Mouse (Mus musculus): Measurements from ENCODE around the gene Abcf2. TPM values are rescaled to one million over a fixed set of nuclear protein-coding genes. Genes with fewer than 3 reads are reported as not detected.
A peak's percentile ranks its signal among the peaks of the same experiment; 100 is the strongest.

The Abcf2 gene
- polyA plus RNA-seq, 1 experiment from 2014 or later = 78.0 TPM

DNA sequence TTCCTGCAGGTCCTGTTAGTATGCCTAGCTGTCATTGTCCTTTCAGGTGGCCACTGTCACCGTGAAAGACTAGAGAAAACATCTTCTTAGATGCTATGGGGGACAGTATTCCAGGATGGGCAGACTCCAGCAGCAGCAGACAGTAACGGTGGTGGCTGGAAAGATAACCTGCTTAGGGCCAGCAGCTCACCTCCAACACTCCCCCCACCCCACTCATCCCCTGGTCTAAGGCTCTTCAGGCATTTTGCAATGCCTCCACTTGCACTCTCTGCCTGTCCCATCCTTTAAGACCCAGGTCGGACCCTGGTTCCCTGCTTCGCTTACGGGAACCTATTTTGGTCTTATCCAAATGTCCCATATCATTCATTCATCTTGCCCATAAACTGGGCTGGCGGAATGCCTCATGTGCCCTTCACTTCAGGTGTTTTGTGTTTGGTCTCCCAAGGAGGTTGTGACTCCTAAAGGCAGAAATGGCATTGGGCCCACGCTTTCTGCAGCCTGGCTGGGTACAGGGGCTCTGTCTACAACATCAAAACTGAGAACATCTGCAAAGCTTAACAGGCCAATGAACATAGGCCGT, 26.3 kb upstream of the Abcf2 start:
- Histone ChIP-seq H3K9me3 (replicated peaks; ENCODE audit: control insufficient read depth, low read length, poor library complexity, severe bottlenecking) (no peaks in the 10 kb centered on the region), H3K4me3 (ENCODE audit: low read depth, low read length) (peak overlapping the region; percentile 70), H3K4me1 (ENCODE audit: control insufficient read depth, insufficient read depth, low read length) (peaks cover 62% of the 10 kb centered on the region), H3K36me3 (ENCODE audit: control insufficient read depth, insufficient read depth, low read length) (no peaks in the 10 kb centered on the region), H3K9ac (ENCODE audit: low read depth, low read length) (peak overlapping the region; percentile 92), H3K4me2 (ENCODE audit: low read length) (peak overlapping the region; percentile 97), H3K27me3 (ENCODE audit: control insufficient read depth, insufficient read depth, low read depth, low read length) (no peaks in the 10 kb centered on the region), H3K27ac (ENCODE audit: low read length) (peak overlapping the region; percentile 100)
- 57% methylated on average over 8 of the region's 8 CpGs for WGBS
- no peak for ATAC-seq

DNA sequence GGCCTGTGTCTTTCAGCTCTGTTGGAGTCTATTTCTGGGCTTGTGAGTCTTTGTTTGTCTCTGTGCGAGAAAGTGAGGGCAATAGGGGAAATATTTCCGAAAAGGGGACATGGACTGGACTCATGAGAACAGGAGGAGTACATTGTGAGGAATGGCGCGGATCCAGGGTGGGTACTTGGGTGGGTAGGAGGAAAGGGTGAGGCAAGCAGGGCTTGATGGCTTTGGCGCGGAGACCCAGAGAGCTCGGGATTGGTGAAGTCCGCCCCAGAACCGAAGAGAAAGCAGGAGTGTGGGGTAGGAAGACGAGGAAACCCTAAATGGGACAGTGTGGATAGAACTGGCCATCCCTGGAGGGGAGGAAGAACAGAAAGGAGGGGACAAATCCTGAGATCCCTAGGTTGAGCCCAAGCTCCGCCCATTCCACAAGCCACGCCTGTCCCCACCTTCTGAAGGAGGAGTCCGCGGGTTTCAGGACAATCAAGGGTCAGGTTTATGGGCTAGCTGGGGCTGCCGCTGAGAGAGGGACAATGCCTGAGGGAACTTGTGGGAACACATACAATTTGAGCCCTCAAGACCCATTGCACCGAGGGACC, 25.6 kb upstream of the Abcf2 start:
- peak; percentile 12; the same call in 1 of the 2 replicates for ATAC-seq
- Histone ChIP-seq H3K27ac (ENCODE audit: low read length) (peak overlapping the region; percentile 100), H3K27me3 (ENCODE audit: control insufficient read depth, insufficient read depth, low read depth, low read length) (no peaks in the 10 kb centered on the region), H3K4me3 (ENCODE audit: low read depth, low read length) (peak overlapping the region; percentile 70), H3K9ac (ENCODE audit: low read depth, low read length) (peak overlapping the region; percentile 92), H3K36me3 (ENCODE audit: control insufficient read depth, insufficient read depth, low read length) (no peaks in the 10 kb centered on the region), H3K9me3 (replicated peaks; ENCODE audit: control insufficient read depth, low read length, poor library complexity, severe bottlenecking) (no peaks in the 10 kb centered on the region), H3K4me2 (ENCODE audit: low read length) (peak overlapping the region; percentile 97), H3K4me1 (ENCODE audit: control insufficient read depth, insufficient read depth, low read length) (peaks cover 68% of the 10 kb centered on the region)
- WGBS = 2% methylated on average over 16 of the region's 16 CpGs

DNA sequence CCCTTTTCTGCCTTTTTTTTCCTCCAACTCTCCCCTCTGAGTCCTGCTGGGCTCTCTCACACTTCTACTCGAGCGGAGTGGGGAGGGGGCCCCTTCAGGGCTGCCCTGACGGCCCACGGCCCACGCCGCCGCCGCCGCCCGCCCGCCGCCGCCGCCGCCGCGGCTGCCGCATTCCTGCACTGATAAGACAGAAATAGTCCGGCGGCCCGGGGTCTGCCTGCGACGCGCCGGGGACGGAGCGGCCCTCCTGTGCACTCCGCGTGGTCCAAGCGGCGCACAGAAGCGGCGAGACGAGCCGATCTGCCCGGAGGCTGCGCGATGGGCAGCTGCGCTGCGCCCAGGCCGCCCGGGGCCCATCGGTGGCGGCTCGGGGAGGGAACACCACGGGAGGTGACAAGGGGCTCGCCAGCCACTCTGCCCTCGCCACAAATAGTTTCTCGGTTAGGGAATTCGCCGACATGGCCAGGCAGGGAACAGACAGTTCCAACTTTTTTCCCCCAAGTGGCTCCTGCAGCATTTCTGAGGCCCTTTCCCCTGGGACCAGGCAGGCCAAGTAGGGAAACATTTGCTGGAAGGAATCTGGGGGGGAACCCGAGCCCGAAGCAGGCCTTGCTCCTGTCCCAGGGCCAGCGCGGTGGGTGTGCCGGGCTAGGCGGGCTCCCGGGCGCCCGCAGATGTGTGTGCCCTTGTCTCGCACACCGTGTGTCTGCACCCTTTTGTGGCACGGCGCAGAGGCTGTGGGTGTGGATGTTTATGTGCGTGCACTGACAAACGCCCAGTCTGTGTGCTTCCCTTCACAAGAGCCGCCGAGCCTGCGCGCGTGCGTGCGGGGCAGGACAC, 24.9 kb upstream of the Abcf2 start:
- WGBS = under 1% methylated on average over 66 of the region's 73 CpGs

GRCm38 (mm10) chr5:24601071-24601835, 24.0 kb upstream of the Abcf2 start:
- H3K9ac ChIP-seq (ENCODE audit: low read depth, low read length) = peak overlapping the region; percentile 92
- H3K27me3 ChIP-seq (ENCODE audit: control insufficient read depth, insufficient read depth, low read depth, low read length) = no peaks in the 10 kb centered on the region
- 1% methylated on average over 28 of the region's 33 CpGs for WGBS
- peak overlapping the region; percentile 97 for H3K4me2 ChIP-seq (ENCODE audit: low read length)
- peak overlapping the region; percentile 70 for H3K4me3 ChIP-seq (ENCODE audit: low read depth, low read length)
- peaks cover 73% of the 10 kb centered on the region for H3K4me1 ChIP-seq (ENCODE audit: control insufficient read depth, insufficient read depth, low read length)
- H3K9me3 ChIP-seq (replicated peaks; ENCODE audit: control insufficient read depth, low read length, poor library complexity, severe bottlenecking) = no peaks in the 10 kb centered on the region
- no peaks in the 10 kb centered on the region for H3K36me3 ChIP-seq (ENCODE audit: control insufficient read depth, insufficient read depth, low read length)
- no peak for ATAC-seq
- peak overlapping the region; percentile 100 for H3K27ac ChIP-seq (ENCODE audit: low read length)

More for the DNA sequence above, 24.9 kb upstream of the Abcf2 start:
- Histone ChIP-seq H3K27me3 (ENCODE audit: control insufficient read depth, insufficient read depth, low read depth, low read length) (no peaks in the 10 kb centered on the region), H3K9me3 (replicated peaks; ENCODE audit: control insufficient read depth, low read length, poor library complexity, severe bottlenecking) (no peaks in the 10 kb centered on the region), H3K4me3 (ENCODE audit: low read depth, low read length) (peak overlapping the region; percentile 70), H3K9ac (ENCODE audit: low read depth, low read length) (peak overlapping the region; percentile 92), H3K4me1 (ENCODE audit: control insufficient read depth, insufficient read depth, low read length) (peaks cover 73% of the 10 kb centered on the region), H3K36me3 (ENCODE audit: control insufficient read depth, insufficient read depth, low read length) (no peaks in the 10 kb centered on the region), H3K4me2 (ENCODE audit: low read length) (peak overlapping the region; percentile 97), H3K27ac (ENCODE audit: low read length) (peak overlapping the region; percentile 100)
- ATAC-seq = peak; percentile 36

- H3K9me3 ChIP-seq (replicated peaks; ENCODE audit: control insufficient read depth, low read length, poor library complexity, severe bottlenecking) = no peaks in the 10 kb centered on the region
- no peak for ATAC-seq
- WGBS = 66% methylated on average over 2 of the region's 2 CpGs
- H3K27ac ChIP-seq (ENCODE audit: low read length) = peak overlapping the region; percentile 100; the same call in 1 of the 2 replicates
- peak overlapping the region; percentile 97 for H3K4me2 ChIP-seq (ENCODE audit: low read length)
- H3K4me3 ChIP-seq (ENCODE audit: low read depth, low read length) = peak overlapping the region; percentile 12; the same call in 1 of the 2 replicates
- H3K36me3 ChIP-seq (ENCODE audit: control insufficient read depth, insufficient read depth, low read length) = no peaks in the 10 kb centered on the region; the same call in 1 of the 2 replicates
- H3K9ac ChIP-seq (ENCODE audit: low read depth, low read length) = peak overlapping the region; percentile 92
- no peaks in the 10 kb centered on the region for H3K27me3 ChIP-seq (ENCODE audit: control insufficient read depth, insufficient read depth, low read depth, low read length)
- H3K4me1 ChIP-seq (ENCODE audit: control insufficient read depth, insufficient read depth, low read length) = peaks cover 73% of the 10 kb centered on the region
Measured at GRCm38 (mm10) chr5:24600236-24600635, 23.0 kb upstream of the Abcf2 start.

DNA sequence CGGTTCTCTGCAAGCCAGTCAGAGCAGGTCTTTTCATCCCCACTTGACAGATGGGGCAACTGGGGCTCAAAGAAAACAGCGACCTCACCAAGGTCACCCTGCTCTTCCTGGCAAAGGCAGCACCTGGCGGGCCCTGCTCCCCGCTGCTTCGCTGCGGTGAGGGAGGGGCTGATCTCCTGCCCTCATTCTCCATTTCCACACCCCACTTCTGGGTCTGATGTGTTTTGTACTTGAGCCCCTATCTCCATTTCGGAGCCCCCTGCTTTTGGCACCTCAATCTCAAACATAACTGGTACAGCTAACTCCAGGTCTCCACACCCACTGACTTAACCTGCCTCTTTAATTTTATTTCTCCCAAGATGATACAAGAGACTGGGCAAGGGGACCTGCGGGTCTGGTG, 21.9 kb upstream of the Abcf2 start:
- Histone ChIP-seq H3K4me3 (ENCODE audit: low read depth, low read length) (peak overlapping the region; percentile 67), H3K9ac (ENCODE audit: low read depth, low read length) (peak overlapping the region; percentile 91), H3K4me1 (ENCODE audit: control insufficient read depth, insufficient read depth, low read length) (peaks cover 73% of the 10 kb centered on the region), H3K9me3 (replicated peaks; ENCODE audit: control insufficient read depth, low read length, poor library complexity, severe bottlenecking) (no peaks in the 10 kb centered on the region), H3K36me3 (ENCODE audit: control insufficient read depth, insufficient read depth, low read length) (peaks cover 6% of the 10 kb centered on the region), H3K27ac (ENCODE audit: low read length) (peak overlapping the region; percentile 88), H3K27me3 (ENCODE audit: control insufficient read depth, insufficient read depth, low read depth, low read length) (no peaks in the 10 kb centered on the region), H3K4me2 (ENCODE audit: low read length) (peak overlapping the region; percentile 90)
- ATAC-seq = no peak
- 9% methylated on average over 8 of the region's 8 CpGs for WGBS

- peaks cover 9% of the 10 kb centered on the region for H3K36me3 ChIP-seq (ENCODE audit: control insufficient read depth, insufficient read depth, low read length)
Measured at GRCm38 (mm10) chr5:24598570-24599006, 21.3 kb upstream of the Abcf2 start.

DNA sequence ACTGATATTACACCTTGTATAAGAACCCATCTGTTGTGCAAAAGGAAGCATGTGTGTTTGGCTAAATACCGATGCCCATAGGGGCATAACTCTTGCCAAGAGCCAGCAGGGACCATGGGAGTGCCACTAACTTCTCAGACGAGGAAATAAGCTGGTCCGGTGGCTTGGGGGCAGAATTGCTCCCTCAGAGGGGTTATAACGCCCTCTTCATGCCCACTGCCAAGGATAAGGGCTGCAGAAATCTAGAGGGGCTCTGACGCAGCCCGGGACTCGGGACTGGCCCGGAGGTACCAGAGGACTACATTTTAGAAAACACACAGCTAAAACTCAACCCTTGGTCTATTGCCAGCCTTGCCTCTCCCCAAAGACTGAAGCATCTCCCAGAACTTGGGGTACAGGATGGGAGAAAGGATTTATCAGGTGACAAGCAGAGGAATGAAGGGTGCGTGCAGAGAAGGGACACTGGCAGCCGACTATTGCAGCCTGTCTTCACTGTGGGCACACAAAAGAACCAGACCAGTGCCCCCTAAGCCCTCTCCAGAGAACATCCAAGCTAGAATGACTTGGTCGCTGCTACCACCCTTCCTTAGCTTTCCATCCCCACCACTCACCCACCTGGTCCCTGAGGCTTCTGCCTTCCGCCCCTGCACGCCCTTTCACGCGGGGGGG, 20.8 kb upstream of the Abcf2 start:
- no peaks in the 10 kb centered on the region for H3K27me3 ChIP-seq (ENCODE audit: control insufficient read depth, insufficient read depth, low read depth, low read length)
- H3K4me2 ChIP-seq (ENCODE audit: low read length) = peak overlapping the region; percentile 90
- no peaks in the 10 kb centered on the region for H3K9me3 ChIP-seq (replicated peaks; ENCODE audit: control insufficient read depth, low read length, poor library complexity, severe bottlenecking)
- peak overlapping the region; percentile 88 for H3K27ac ChIP-seq (ENCODE audit: low read length)
- H3K9ac ChIP-seq (ENCODE audit: low read depth, low read length) = peak overlapping the region; percentile 91
- H3K4me3 ChIP-seq (ENCODE audit: low read depth, low read length) = peak overlapping the region; percentile 67
- H3K4me1 ChIP-seq (ENCODE audit: control insufficient read depth, insufficient read depth, low read length) = peaks cover 63% of the 10 kb centered on the region
- H3K36me3 ChIP-seq (ENCODE audit: control insufficient read depth, insufficient read depth, low read length) = peaks cover 15% of the 10 kb centered on the region
- 15% methylated on average over 15 of the region's 15 CpGs for WGBS
- ATAC-seq = no peak

More at GRCm38 (mm10) chr5:24598570-24599006, 21.3 kb upstream of the Abcf2 start:
- Histone ChIP-seq H3K27ac (ENCODE audit: low read length) (peak overlapping the region; percentile 88), H3K9me3 (replicated peaks; ENCODE audit: control insufficient read depth, low read length, poor library complexity, severe bottlenecking) (no peaks in the 10 kb centered on the region), H3K27me3 (ENCODE audit: control insufficient read depth, insufficient read depth, low read depth, low read length) (no peaks in the 10 kb centered on the region), H3K4me3 (ENCODE audit: low read depth, low read length) (peak overlapping the region; percentile 67), H3K4me1 (ENCODE audit: control insufficient read depth, insufficient read depth, low read length) (peaks cover 67% of the 10 kb centered on the region), H3K4me2 (ENCODE audit: low read length) (peak overlapping the region; percentile 90), H3K9ac (ENCODE audit: low read depth, low read length) (peak overlapping the region; percentile 91)
- ATAC-seq = peak; percentile 36
- WGBS = under 1% methylated on average over 36 of the region's 41 CpGs

All from midbrain, embryonic 16.5 days (tissue).